Mouse (Mus musculus): ENCODE results near the gene Fam8a1. TPM values are rescaled to one million over a fixed set of nuclear protein-coding genes. Genes with fewer than 3 reads are reported as not detected.
A peak's percentile ranks its signal among the peaks of the same experiment; 100 is the strongest.

Gene Fam8a1
- polyA plus RNA-seq (2012; ENCODE audit: insufficient read depth, low replicate concordance): 3.5 and 5.8 TPM in 2 replicates

GRCm38 (mm10) chr13:46669048-46669619, at the start of gene Fam8a1:
Fam8a1 (plus strand) TSS chr13:46669522.
- TF ChIP-seq FLI1 (IDR thresholded peaks at IDR 0.05; ENCODE audit: low read length) (no peak), GATA1 (IDR thresholded peaks at IDR 0.05; ENCODE audit: borderline replicate concordance, low read length) (no peak)
- Histone ChIP-seq H3K4me3 (replicated peaks) (peak within 1 kb of the TSS; percentile 97), H3K36me3 (replicated peaks; ENCODE audit: low read length) (peaks cover 36% of the 10 kb centered on the region)

GRCm38 (mm10) chr13:46619633-46620032, 49.7 kb upstream of the Fam8a1 start:
- H3K4me3 ChIP-seq (replicated peaks): peak overlapping the region; percentile 3
- no peak for TF ChIP-seq FLI1 (IDR thresholded peaks at IDR 0.05; ENCODE audit: low read length)
- TF ChIP-seq GATA1 (IDR thresholded peaks at IDR 0.05; ENCODE audit: borderline replicate concordance, low read length): no peak

More at GRCm38 (mm10) chr13:46669048-46669619, at the start of gene Fam8a1:
- H3K9me3 ChIP-seq: no peaks in the 10 kb centered on the region
- H3K27me3 ChIP-seq (replicated peaks): peaks cover 4% of the 10 kb centered on the region
- H3K4me1 ChIP-seq: peaks cover 28% of the 10 kb centered on the region

GRCm38 (mm10) chr13:46620964-46621757, 48.2 kb upstream of the Fam8a1 start:
- no peak for TF ChIP-seq GATA1 (IDR thresholded peaks at IDR 0.05; ENCODE audit: borderline replicate concordance, low read length)
- no peaks in the 10 kb centered on the region for H3K4me1 ChIP-seq
- no peaks in the 10 kb centered on the region for H3K36me3 ChIP-seq (replicated peaks; ENCODE audit: low read length)
- H3K9me3 ChIP-seq: peaks cover 10% of the 10 kb centered on the region; the same call in 1 of the 2 replicates
- H3K27me3 ChIP-seq (replicated peaks): peaks cover 16% of the 10 kb centered on the region
- H3K4me3 ChIP-seq (replicated peaks): no peak overlapping the region

More at GRCm38 (mm10) chr13:46619633-46620032, 49.7 kb upstream of the Fam8a1 start:
- H3K9me3 ChIP-seq: peaks cover 10% of the 10 kb centered on the region
- H3K36me3 ChIP-seq (replicated peaks; ENCODE audit: low read length): no peaks in the 10 kb centered on the region
- no peaks in the 10 kb centered on the region for H3K4me1 ChIP-seq
- H3K27me3 ChIP-seq (replicated peaks): peaks cover 18% of the 10 kb centered on the region

- peaks cover 10% of the 10 kb centered on the region; the same call in 1 of the 2 replicates for H3K9me3 ChIP-seq
- no peak for TF ChIP-seq FLI1 (IDR thresholded peaks at IDR 0.05; ENCODE audit: low read length)
- peaks cover 10% of the 10 kb centered on the region for H3K27me3 ChIP-seq (replicated peaks)
- H3K36me3 ChIP-seq (replicated peaks; ENCODE audit: low read length): no peaks in the 10 kb centered on the region
- H3K4me1 ChIP-seq: no peaks in the 10 kb centered on the region
- H3K4me3 ChIP-seq (replicated peaks): no peak overlapping the region
Measured at GRCm38 (mm10) chr13:46626608-46627007, 42.7 kb upstream of the Fam8a1 start.

- Histone ChIP-seq H3K4me1 (no peaks in the 10 kb centered on the region), H3K4me3 (replicated peaks) (no peak overlapping the region), H3K36me3 (replicated peaks; ENCODE audit: low read length) (no peaks in the 10 kb centered on the region), H3K27me3 (replicated peaks) (peaks cover 7% of the 10 kb centered on the region), H3K9me3 (peaks cover 8% of the 10 kb centered on the region; the same call in 1 of the 2 replicates)
- TF ChIP-seq GATA1 (IDR thresholded peaks at IDR 0.05; ENCODE audit: borderline replicate concordance, low read length) (no peak), FLI1 (IDR thresholded peaks at IDR 0.05; ENCODE audit: low read length) (no peak)
Measured at GRCm38 (mm10) chr13:46627841-46628240, 41.5 kb upstream of the Fam8a1 start.

GRCm38 (mm10) chr13:46629391-46629790, 39.9 kb upstream of the Fam8a1 start:
- Histone ChIP-seq H3K4me1 (peaks cover 8% of the 10 kb centered on the region), H3K4me3 (replicated peaks) (no peak overlapping the region)

GRCm38 (mm10) chr13:46632796-46633195, 36.5 kb upstream of the Fam8a1 start:
- Histone ChIP-seq H3K36me3 (replicated peaks; ENCODE audit: low read length) (peaks cover 6% of the 10 kb centered on the region), H3K4me1 (peaks cover 8% of the 10 kb centered on the region), H3K4me3 (replicated peaks) (no peak overlapping the region), H3K9me3 (peaks cover 17% of the 10 kb centered on the region), H3K27me3 (replicated peaks) (peaks cover 3% of the 10 kb centered on the region)
- TF ChIP-seq FLI1 (IDR thresholded peaks at IDR 0.05; ENCODE audit: low read length) (no peak), GATA1 (IDR thresholded peaks at IDR 0.05; ENCODE audit: borderline replicate concordance, low read length) (no peak)

More at GRCm38 (mm10) chr13:46629391-46629790, 39.9 kb upstream of the Fam8a1 start:
- Histone ChIP-seq H3K27me3 (replicated peaks) (peaks cover 3% of the 10 kb centered on the region), H3K36me3 (replicated peaks; ENCODE audit: low read length) (no peaks in the 10 kb centered on the region), H3K9me3 (no peaks in the 10 kb centered on the region)
- TF ChIP-seq GATA1 (IDR thresholded peaks at IDR 0.05; ENCODE audit: borderline replicate concordance, low read length) (no peak), FLI1 (IDR thresholded peaks at IDR 0.05; ENCODE audit: low read length) (no peak)

GRCm38 (mm10) chr13:46633320-46634132, 35.8 kb upstream of the Fam8a1 start:
- no peak for TF ChIP-seq GATA1 (IDR thresholded peaks at IDR 0.05; ENCODE audit: borderline replicate concordance, low read length)
- TF ChIP-seq FLI1 (IDR thresholded peaks at IDR 0.05; ENCODE audit: low read length): no peak
- Histone ChIP-seq H3K27me3 (replicated peaks) (peaks cover 3% of the 10 kb centered on the region), H3K4me1 (peaks cover 8% of the 10 kb centered on the region), H3K4me3 (replicated peaks) (no peak overlapping the region), H3K36me3 (replicated peaks; ENCODE audit: low read length) (peaks cover 6% of the 10 kb centered on the region), H3K9me3 (peaks cover 18% of the 10 kb centered on the region)

- H3K9me3 ChIP-seq: peaks cover 18% of the 10 kb centered on the region
- H3K4me3 ChIP-seq (replicated peaks): peak overlapping the region; percentile 42
- TF ChIP-seq FLI1 (IDR thresholded peaks at IDR 0.05; ENCODE audit: low read length): no peak
- H3K36me3 ChIP-seq (replicated peaks; ENCODE audit: low read length): peaks cover 6% of the 10 kb centered on the region
- peaks cover 3% of the 10 kb centered on the region for H3K27me3 ChIP-seq (replicated peaks)
- peaks cover 13% of the 10 kb centered on the region for H3K4me1 ChIP-seq
Measured at GRCm38 (mm10) chr13:46634133-46634488, 35.2 kb upstream of the Fam8a1 start.

Data from megakaryocyte, embryonic 14.5 days (primary cell).